Mouse (Mus musculus) adrenal gland, postnatal 10 days (tissue): ENCODE measurements around the gene Psmb8. TPM values are rescaled to one million over a fixed set of nuclear protein-coding genes. Genes with fewer than 3 reads are reported as not detected.

ENCODE experiments used
- DNase-seq: peaks from one replicate; pipeline ENCODE4 v3.0.0; 2021; ENCODE audit warnings: mixed read lengths
- total RNA-seq, 2 experiments: library from RNA; stranded (reverse); gene quantifications; 2 replicates each; pipeline ENCODE4 v1.2.3; 2021

Gene Psmb8
- total RNA-seq, 2 experiments from 2014 or later = 22.8 to 29.1 TPM

DNA sequence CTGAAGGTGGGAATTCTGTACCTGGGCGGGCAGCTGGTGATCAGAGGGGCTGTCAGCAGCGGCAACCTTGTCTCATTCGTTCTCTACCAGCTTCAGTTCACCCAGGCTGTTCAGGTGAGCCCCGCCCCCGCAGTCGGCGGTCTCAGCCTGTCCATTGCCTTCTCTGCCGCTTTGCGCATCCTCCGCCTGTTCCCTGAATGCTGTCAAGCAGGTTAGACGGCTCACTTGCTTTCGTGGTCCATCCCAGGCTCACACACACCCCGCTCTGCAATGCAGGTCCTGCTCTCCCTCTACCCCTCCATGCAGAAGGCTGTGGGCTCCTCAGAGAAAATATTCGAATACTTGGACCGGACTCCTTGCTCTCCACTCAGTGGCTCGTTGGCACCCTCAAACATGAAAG is 4.7 kb upstream of the Psmb8 start:
- DNase-seq = no peak

DNA sequence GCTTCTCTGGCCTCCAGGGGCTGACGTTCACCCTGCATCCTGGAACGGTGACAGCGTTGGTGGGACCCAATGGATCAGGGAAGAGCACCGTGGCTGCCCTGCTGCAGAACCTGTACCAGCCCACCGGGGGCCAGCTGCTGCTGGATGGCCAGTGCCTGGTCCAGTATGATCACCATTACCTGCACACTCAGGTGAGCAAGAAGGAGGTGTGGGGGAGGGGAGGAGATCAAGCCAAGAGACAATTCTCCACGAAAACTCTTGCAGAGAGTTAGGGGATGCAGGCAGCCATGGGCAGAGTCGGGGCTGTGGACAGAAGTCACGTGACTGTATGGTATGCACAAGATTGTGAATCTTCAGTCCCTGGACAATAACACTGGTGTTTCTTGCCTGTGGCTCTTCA is 4.1 kb upstream of the Psmb8 start:
- no peak for DNase-seq

DNA sequence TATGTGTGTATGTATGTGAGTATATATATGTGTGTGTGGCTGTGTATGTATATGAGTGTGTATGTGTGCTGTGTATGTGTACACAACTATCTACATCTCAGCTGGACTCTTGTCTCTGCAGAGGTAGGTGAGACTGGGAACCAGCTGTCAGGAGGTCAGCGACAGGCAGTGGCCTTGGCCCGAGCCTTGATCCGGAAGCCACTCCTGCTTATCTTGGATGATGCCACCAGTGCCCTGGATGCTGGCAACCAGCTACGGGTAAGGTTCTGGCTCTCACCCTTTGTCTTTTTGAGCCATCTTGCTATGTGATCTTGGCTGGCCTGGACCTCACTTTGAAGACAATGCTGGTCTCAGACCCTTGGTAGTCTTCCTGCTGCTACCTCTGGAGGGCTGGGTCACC is 2.8 kb upstream of the Psmb8 start:
- DNase-seq = no peak

DNA sequence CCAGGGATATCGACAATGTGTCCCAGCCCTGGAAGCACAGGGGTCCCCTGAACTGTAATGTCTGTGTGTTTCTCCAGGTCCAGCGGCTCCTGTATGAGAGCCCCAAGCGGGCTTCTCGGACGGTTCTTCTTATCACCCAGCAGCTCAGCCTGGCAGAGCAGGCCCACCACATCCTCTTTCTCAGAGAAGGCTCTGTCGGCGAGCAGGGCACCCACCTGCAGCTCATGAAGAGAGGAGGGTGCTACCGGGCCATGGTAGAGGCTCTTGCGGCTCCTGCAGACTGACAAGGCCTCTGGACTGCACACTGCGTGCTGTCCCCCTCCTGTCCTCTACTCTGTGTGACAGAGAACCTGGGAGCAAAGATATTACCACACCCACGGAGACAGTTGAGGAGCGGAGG is 1.0 kb upstream of the Psmb8 start:
- no peak for DNase-seq

DNA sequence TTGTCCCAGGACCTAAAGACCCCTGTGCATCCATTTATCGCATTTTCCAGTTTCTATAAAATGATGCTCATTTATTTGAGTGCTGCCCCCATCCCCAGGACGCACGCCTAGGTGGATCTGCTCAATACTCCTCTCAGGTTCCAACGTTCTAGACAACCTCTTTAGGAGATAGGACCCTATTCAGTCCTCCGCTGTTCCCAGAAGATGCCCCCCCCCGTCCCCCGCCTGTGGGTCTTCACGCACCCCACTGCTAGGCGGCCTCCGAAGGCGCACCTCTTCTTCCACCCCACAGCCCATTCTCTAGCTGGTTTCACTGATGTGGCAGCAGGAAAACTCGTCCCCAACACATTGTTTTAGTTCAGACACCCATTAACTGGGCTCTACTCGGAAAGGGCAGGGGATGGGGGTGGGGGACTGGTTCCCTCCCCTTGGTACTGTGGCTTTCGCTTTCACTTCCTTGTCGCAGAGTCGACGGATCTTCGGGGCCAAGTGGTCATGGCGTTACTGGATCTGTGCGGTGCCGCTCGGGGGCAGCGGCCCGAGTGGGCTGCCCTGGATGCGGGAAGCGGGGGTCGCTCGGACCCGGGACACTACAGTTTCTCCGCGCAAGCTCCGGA is 491 bp downstream of the Psmb8 start:
- peak; percentile 73 for DNase-seq

DNA sequence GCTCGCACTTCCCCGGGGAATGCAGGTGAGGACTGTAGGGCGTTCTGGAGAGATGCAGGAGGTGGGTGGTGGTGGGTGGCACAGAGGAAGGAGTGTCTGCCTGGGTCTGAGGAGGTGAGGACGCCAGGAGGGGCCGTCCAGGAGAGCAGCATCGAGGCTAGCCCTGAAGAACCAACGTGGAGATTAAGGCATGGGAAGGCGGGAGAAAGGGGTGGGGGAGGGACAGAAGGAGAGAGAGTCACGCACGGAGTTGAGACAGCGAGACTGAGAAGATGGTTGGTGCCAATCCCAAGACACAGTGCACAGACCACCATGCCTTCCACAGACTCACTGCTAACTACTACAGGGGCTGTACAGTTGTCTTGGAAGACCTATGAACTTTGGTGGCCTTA is 996 bp downstream of the Psmb8 start:
- DNase-seq = no peak

DNA sequence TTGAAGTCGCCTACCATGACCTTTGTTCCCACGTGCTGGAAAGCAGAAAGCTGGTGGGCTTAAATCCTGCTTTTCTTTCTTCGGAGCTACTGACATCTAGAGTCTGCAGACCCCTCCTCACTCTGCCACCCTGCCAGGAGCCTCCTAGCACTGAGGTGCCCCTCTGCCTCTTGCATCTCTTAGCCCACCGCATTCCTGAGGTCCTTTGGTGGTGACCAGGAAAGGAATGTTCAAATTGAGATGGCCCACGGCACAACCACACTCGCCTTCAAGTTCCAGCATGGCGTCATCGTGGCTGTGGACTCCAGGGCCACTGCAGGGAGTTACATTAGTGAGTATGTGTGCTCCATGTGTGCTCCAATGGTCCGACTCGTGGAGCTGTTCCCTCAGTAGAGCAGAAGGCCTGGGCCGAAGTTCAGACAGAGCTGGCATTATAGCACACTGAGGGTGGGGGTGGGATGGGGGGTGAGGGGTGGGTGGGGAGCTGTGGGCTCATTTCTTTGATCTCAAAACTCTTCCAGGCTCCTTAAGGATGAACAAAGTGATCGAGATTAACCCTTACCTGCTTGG is 1.6 kb downstream of the Psmb8 start:
- DNase-seq = no peak

DNA sequence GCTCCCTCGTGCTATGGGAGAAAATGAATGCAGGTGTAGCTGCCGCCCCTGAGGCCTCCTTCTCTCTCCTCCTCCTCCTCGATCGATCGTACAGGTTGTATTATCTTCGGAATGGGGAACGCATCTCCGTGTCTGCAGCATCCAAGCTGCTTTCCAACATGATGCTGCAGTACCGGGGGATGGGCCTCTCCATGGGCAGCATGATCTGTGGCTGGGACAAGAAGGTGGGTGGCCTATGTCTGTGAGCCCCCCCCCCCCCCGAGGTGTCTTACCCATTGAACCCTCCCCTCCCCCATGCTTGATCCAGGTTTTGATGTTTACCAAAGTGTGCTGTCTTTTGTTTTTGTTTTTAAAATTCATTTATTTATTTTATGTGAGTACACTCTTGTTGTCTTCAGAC is 2.5 kb downstream of the Psmb8 start:
- no peak for DNase-seq

DNA sequence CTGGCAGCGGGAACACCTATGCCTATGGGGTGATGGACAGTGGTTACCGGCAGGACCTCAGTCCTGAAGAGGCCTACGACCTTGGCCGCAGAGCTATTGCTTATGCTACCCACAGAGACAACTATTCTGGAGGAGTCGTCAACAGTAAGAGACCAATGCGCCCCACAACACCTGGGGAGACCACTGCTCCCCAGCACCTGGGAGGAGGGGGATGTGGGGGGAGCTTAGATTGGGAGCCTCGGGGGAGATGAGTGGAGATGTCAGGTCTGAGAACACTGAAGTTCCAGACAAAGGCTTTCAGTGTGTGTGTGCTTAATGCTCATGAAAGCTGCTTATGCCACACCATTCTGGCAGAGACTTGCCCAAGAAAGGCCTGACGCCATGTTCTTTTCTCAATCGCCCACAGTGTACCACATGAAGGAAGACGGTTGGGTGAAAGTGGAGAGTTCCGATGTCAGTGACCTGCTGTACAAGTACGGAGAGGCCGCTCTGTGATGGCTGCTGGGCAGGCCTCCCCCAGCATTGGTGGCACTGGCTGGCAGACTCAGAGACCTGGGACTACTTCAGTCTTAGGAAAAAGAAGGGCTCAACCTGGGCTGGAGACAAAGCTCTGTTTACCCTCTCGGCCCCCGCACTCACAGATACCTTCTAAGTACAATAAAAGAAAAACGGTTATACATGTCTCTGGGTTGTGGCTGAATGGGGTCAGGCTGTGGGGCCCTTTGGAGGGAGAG is 3.4 kb downstream of the Psmb8 start:
- no peak for DNase-seq

DNA sequence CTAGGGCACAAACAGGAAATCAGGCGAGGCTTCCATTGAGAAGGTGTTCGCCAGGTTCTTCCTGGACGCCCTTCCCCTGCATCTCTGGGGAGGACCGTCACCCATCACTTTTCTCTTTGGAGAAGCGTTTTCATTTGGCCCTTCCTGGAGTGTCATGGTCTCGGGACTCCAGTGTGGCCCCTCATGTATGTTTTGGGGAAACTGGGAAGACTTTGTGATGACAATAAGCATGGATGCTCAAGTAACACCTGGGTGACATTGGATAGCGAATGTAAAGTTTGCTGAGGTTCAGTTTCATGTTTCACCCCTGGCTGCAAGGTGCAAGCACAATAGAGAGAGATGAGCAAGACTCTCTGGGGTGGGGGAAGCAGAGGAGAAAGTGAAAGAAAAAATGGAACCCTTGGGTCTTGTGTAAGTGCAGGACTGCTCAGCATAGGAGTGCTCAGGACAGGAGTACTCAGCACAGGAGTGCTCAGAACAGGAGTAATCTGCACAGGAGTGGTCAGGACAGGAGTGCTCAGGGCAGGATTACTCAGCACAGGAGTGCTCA is 4.1 kb downstream of the Psmb8 start:
- no peak for DNase-seq

DNA sequence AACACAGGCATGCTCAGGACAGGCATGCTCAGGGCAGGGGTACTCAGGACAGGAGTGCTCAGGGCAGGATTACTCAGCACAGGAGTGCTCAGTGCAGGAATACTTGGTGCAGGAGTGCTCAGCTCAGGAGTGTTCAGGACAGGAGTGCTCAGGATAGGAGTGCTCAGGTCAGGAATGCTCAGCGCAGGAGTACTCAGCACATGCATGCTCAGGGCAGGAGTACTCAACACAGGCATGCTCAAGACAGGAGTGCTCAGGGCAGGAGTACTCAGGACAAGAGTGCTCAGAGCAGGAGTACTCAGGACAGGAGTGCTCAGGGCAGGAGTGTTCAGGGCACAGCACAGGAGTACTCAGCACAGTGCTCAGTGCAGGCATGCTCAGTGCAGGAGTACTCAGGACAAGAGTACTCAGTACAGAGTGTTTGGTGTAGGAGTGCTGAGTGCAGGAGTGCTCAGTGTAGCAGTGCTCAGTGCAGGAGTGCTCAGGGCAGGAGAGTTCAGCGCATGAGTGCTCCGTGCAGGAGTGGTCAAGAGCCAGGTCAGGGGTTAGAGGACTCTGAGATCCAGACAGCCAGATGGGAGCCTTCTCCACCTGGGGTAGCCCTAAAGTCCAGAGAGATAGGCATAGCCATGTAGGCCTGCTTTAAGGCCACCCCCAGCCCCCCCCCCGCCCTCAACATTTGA is 5.4 kb downstream of the Psmb8 start:
- no peak for DNase-seq

DNA sequence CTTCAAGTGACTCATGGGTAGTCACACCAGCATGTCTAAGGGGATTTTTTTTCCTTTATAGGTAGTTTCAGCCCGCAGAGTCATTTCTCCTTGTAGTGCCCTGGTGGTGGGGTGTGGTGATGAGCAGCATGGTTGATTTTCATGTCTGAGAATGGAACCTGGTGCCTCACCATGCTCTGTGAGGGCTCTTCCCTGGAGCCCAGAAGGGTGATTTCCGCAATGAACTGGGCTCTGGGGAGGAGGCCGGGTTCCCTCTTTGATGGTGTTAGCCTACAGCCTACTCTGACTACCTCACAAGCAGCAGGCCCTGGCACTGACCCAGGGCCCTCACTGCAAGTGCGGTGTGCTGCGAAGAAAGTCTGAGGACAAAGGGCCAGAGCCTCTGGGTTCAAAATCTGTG is 5.9 kb downstream of the Psmb8 start, which contains the start of gene Tap2:
Gene Tap2, plus strand, starts transcription at position 84 of the 400 bp plus-strand sequence.
- DNase-seq = peak; percentile 35

DNA sequence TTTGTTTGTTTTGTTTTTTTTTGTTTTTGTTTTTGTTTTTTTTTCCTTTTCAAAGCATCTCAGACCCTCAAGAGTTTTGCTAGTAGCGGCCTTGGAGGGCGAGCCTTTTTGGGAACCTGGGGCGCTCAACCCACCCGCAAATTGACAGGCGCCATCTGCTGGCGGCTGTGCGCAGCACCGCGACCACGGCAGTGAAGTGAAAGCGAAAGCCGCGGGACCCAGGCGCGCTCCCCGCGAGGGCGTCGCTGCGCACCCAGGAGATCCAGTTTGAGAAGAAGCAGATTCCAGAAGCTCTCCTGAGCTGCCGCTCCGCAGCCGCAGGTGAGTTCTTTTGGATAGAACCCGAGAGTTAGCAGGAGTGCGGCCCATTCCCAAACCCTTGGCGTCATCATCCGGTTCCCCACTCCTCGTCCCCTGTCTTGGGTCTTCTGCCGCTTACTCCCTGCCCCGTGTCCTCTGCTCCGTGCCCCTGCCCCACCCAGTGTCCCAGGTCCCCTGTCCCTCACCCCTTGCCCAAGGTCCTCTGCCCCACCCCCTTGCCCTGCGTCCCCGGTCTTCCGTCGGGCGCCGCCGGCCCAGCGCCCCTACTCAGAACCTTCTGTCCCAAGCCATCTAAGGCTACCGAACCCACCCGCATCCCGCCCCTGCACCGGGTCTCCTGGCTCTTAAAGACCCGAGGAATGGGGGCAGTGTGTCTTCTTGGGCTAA is 6.9 kb downstream of the Psmb8 start:
- peak; percentile 94 for DNase-seq

DNA sequence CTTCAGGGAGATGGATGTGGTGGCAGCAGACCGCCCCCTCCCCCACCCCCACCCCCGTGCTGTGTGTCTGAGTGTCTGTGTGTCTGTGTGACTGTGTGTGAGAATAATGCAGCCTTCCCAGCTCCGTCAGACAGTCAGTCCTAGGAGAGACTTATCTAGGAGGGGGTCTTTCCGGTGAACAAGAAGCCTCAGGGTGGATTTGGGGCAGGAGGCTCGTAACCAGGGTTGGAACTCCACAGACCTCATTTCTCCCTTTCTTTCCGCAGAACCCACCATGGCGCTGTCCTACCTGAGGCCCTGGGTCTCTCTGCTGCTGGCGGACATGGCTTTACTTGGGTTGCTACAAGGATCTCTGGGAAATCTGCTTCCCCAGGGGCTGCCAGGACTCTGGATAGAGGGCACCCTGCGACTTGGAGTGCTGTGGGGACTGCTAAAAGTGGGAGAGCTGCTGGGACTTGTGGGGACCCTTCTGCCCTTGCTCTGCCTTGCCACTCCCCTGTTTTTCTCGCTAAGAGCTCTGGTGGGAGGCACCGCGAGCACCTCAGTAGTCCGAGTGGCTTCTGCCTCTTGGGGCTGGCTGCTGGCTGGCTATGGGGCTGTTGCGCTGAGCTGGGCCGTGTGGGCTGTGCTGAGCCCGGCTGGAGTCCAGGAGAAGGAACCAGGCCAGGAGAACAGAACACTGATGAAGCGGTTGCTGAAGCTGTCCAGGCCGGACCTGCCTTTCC is 7.7 kb downstream of the Psmb8 start:
- peak; percentile 65 for DNase-seq

DNA sequence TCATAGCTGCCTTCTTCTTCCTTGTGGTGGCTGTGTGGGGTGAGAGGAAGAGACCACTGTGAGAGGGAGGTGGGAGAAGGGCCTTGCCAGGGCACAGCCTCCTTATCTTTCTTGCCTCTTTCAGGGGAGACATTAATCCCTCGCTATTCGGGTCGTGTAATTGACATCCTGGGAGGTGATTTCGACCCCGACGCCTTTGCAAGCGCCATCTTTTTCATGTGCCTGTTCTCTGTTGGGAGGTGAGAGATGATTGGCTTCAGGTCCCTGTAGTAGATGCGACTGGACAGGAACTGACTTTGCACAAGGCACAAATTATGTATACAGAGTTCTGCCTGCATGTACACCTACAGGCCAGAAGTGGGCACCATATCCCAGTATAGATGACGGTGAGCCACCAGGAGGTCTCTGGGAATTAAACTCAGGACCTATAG is 8.2 kb downstream of the Psmb8 start:
- DNase-seq = no peak

DNA sequence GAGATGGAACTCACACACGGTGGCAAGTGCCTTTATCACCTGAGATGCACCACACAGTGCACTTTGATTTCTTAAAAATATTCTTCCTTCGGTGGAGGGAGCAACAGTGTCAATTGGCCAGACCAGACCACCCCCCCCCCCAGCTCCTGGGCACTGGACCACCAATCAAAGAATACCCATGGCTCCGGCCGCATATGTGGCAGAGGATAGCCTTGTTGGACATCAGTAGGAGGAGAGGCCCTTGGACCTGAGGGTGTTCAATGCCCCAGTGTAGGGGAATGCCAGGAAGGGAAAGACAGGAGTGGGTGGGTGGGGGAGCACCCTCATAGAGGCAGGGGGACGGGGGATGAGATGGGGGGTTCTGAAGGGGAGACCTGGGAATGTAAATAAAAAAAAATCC is 9.2 kb downstream of the Psmb8 start:
- DNase-seq = no peak

DNA sequence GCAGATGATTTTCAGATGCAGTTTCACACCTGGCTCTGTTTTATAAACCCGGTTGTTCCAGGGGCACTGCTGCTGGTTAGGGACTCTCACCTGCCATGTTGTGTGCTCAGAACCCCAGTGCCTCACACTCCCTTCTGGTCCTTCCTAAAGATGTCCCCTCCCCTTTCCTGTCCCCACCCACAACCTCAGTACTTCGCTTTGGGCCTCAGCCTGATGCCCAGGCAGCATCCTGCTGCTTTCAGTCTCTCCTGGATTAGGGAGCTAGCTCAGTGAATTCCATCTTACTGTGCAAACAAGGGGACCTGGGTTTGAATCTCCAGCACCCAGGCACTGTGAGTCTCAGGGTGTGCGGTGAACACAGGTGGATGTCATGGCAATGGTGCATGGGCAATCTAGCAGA is 9.9 kb downstream of the Psmb8 start:
- DNase-seq = no peak

DNA sequence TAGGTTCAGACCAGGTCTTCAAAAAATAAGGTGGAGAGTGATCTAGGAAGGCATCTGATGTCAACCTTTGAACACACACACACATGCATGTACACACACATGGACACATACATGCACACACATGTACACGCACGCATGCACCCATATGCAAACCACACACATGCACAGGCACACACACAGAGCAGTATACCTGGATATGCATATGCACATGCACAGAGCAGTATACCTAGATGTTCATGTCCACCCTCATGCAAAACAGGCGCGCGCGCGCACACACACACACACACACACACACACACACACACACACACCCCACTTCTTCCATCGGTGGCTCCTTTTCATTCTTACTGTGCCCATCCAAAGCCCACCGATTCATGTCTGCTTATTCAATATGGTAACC is 10.3 kb downstream of the Psmb8 start:
- no peak for DNase-seq

DNA sequence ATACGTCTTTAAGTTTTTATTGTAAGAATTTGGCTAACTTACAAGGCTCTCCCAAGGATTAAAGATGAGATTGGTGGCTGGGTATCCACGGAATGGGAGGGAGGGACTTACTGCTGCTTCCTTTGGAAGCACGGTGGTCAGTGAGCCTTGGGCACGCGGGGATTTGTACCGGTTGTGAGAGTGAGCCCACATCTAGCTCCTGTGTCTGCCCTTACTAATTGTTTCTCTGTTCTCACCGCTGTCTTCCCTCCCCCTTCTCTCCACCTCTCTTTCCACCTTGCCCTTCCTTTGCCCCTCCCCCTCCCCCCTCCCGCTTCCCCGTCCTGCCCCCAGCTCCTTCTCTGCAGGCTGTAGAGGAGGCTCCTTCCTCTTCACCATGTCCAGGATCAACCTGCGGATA is 10.9 kb downstream of the Psmb8 start:
- no peak for DNase-seq

DNA sequence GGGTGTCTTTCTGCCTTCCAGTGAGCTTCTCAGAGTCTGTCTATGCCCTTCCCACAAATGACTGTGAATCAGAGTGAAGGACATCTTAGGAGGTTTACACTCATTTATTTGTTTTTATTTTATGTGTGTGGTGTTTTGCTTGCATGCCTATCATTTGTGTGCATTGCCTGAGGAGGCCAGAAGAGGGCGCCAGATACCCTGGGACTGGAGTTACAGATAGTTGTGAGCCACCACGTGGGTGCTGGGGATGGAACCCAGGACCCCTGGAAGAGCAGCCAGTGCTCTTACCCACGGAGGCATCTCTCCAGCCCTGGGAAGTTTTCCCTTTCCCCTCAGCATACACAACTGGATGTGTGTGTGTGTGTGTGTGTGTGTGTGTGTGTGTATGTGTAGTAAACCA is 12.2 kb downstream of the Psmb8 start:
- no peak for DNase-seq

DNA sequence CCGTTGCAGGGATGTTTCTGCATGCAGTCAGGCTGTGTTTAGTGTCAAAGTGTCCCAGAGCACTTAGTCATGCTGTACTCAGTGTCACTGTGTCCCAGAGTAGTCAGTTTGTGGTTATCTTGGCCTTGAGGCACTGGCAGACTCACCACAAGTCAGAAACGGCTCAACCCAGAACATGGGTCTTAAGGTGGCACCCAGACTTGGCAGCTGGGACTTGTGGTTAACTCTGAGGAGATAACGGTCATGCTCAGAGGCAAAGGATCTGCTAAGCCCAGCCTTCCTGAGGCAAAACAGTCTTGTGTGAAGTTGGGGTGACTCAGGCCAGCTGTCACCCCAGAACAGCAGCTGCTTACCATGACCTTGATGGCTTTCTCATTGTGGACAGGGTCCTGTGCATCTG is 13.1 kb downstream of the Psmb8 start:
- DNase-seq = peak; percentile 35
